Mouse (Mus musculus) liver, embryonic 12.5 days (tissue): Measurements from ENCODE around the gene Nos3. TPM values are rescaled to one million over a fixed set of nuclear protein-coding genes. Genes with fewer than 3 reads are reported as not detected.

Experiments
- ATAC-seq: fragments of 200-750 bp; cut with Nextera tagmentation; 2 replicates; pipeline ENCODE4 v1.8.0; 2017; ENCODE audit warnings: moderate number of reproducible peaks, mild to moderate bottlenecking, moderate library complexity
- H3K27ac ChIP-seq: fragments of 300-500 bp; sonication (generic); 2 replicates; pipeline ENCODE4 v1.5.1; 2016; ENCODE audit warnings: mild to moderate bottlenecking
- H3K27me3 ChIP-seq: fragments of 300-500 bp; sonication (generic); replicated peaks from 2 replicates; pipeline ENCODE4 v1.6.1; 2016; ENCODE audit warnings: mild to moderate bottlenecking, moderate library complexity
- H3K36me3 ChIP-seq: fragments of 300-500 bp; sonication (generic); 2 replicates; pipeline ENCODE4 v1.6.1; 2016; ENCODE audit warnings: mild to moderate bottlenecking, moderate library complexity
- H3K4me1 ChIP-seq: fragments of 300-500 bp; sonication (generic); 2 replicates; pipeline ENCODE4 v1.6.1; 2016
- H3K4me2 ChIP-seq: fragments of 300-500 bp; sonication (generic); 2 replicates; pipeline ENCODE4 v1.6.1; 2016; ENCODE audit warnings: mild to moderate bottlenecking, moderate library complexity
- H3K4me3 ChIP-seq: fragments of 300-500 bp; sonication (generic); 2 replicates; pipeline ENCODE4 v1.5.1; 2016; ENCODE audit warnings: mild to moderate bottlenecking, moderate library complexity
- H3K9ac ChIP-seq: fragments of 300-500 bp; sonication (generic); 2 replicates; pipeline ENCODE4 v1.6.1; 2016; ENCODE audit warnings: mild to moderate bottlenecking, moderate library complexity
- H3K9me3 ChIP-seq: fragments of 300-500 bp; sonication (generic); replicated peaks from 2 replicates; pipeline ENCODE4 v1.6.1; 2016; ENCODE audit warnings: mild to moderate bottlenecking, moderate library complexity
- WGBS: fragments of 180-500 bp; shearing (Covaris S2); methylation state at CpG from one replicate; pipeline ENCODE4 v1.1.7; 2016; ENCODE audit not compliant: insufficient replicate concordance; 5-methylcytosine and 5-hydroxymethylcytosine counted together
- polyA plus RNA-seq: library from polyadenylated mRNA; unstranded; fragments of >200 nt; fragmentation: Nextera tagmentation; extraction: Ambion mirVana; gene quantifications from 2 replicates; pipeline ENCODE4 v1.2.1, GENCODE M21; 2016

Gene Nos3
- polyA plus RNA-seq, 1 experiment from 2014 or later = 4.9 TPM

DNA sequence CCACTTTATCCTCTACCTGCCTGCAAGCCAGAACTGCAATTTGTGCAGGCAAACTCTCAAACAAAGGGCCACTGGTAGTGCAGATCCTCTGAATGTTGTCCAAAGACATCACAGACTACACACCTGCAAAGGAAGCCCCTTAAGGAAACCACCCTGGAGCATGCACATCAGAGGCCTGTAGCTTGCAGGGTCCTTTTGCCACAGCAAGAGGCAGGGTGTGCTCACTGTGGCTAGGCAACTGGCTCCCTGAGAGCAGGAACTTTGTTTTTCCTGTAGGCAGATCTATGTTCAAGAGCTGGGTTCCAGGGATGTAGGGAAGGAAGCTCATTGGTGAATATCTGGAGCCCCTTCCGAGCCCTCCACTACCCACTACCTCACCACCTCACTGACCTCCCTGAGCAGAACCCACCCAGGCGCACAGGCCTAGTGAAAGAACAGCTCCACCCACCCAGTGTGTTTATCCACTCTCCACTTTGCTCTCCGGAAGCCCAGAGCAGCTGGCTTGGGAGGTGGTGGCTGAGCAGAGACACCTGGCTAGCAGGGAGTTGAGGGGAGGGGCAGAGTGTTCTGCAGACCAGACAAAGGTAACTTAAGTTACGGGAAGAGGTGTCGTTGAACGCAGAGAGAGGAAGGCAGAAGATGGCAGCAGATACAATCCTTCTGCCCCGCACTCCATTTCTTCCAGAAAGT, 17.3 kb upstream of the Nos3 start:
- ATAC-seq = no peak
- Histone ChIP-seq H3K4me1 (peaks cover 90% of the 10 kb centered on the region), H3K9ac (no peak overlapping the region), H3K27me3 (peaks cover 87% of the 10 kb centered on the region), H3K4me3 (no peak overlapping the region), H3K27ac (no peak overlapping the region), H3K36me3 (no peaks in the 10 kb centered on the region), H3K4me2 (peak overlapping the region; percentile 84), H3K9me3 (no peaks in the 10 kb centered on the region)
- 45% methylated on average over 7 of the region's 7 CpGs for WGBS

DNA sequence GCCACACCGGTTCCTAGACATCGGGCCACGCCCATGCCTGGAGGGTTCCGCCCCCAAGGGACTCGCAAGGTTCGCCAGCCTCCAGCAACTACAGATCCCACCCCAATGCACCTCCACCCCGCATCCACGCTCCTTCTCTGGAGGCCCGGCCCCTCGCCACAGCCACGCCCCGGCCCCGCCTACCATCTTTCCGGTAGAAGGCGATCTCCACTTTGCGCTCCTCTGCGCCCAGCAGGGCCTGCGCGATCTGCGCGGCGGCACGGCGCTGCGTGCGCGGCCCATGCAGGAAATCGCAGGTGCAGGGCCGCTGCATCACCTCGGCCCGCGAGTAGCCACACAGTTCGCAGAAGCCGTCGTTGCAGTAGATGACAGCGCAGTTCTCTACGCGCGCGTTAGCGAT, 16.5 kb upstream of the Nos3 start:
- H3K9me3 ChIP-seq = no peaks in the 10 kb centered on the region
- H3K4me3 ChIP-seq = peak overlapping the region; percentile 48
- H3K27ac ChIP-seq = no peak overlapping the region
- peak overlapping the region; percentile 84 for H3K4me2 ChIP-seq
- peaks cover 87% of the 10 kb centered on the region for H3K4me1 ChIP-seq
- H3K27me3 ChIP-seq = peaks cover 95% of the 10 kb centered on the region
- peak; percentile 50 for ATAC-seq
- H3K36me3 ChIP-seq = no peaks in the 10 kb centered on the region
- whole genome bisulfite sequencing = under 1% methylated on average over 41 of the region's 41 CpGs
- H3K9ac ChIP-seq = 0 out of 2 replicates have a peak overlapping the region, but pooled peaks have one; percentile 36

DNA sequence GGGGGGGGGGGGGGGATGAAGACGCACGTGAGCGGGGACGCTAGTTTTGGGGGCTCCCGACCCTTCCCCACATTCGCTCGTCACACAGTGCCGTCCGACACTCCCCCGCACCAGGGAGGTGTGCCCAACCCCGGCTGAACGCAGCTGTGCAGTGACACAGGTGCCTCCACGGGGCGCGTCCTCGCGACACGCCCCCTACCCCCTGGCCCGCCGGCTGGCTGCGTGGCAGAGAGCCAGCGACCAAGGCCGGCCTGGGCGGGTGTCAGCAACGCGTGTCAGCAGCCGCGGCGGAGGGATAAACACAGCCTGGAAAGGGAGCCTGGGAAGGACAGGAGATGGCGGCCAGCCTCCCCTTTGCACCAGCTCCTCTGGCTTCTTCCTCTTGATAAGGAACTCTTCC, 16.1 kb upstream of the Nos3 start:
- Histone ChIP-seq H3K4me1 (peaks cover 83% of the 10 kb centered on the region), H3K4me2 (peak overlapping the region; percentile 84), H3K4me3 (peak overlapping the region; percentile 48), H3K9ac (peak overlapping the region; percentile 36; the same call in 1 of the 2 replicates), H3K27ac (no peak overlapping the region), H3K9me3 (no peaks in the 10 kb centered on the region), H3K27me3 (peaks cover 97% of the 10 kb centered on the region), H3K36me3 (no peaks in the 10 kb centered on the region)
- under 1% methylated on average over 29 of the region's 30 CpGs for WGBS
- no peak for ATAC-seq

DNA sequence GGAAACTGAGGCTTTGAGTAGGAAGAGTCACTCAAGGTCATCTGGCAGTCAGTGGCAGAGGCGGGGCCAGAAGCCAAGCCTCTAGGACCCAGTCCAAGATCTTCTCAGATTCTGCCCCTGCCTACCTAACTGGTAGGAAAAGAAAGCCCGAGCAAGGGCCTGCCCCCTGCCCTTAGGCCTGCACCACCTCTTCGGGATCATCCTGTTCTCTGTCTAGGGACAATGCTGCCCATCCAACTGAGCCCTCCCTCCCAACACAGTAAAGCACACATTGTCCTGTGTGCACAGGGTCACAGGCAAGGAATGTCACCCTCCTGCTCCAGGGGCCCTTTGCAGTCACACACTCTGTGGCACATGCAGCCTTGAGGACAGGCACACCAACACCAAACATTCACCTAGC, 14.5 kb upstream of the Nos3 start:
- H3K27me3 ChIP-seq = peaks cover 98% of the 10 kb centered on the region
- H3K4me2 ChIP-seq = no peak overlapping the region
- H3K27ac ChIP-seq = no peak overlapping the region
- no peaks in the 10 kb centered on the region for H3K36me3 ChIP-seq
- WGBS = 61% methylated on average over 3 of the region's 3 CpGs
- H3K9me3 ChIP-seq = no peaks in the 10 kb centered on the region
- H3K4me3 ChIP-seq = no peak overlapping the region
- H3K4me1 ChIP-seq = peaks cover 67% of the 10 kb centered on the region
- H3K9ac ChIP-seq = no peak overlapping the region
- no peak for ATAC-seq

DNA sequence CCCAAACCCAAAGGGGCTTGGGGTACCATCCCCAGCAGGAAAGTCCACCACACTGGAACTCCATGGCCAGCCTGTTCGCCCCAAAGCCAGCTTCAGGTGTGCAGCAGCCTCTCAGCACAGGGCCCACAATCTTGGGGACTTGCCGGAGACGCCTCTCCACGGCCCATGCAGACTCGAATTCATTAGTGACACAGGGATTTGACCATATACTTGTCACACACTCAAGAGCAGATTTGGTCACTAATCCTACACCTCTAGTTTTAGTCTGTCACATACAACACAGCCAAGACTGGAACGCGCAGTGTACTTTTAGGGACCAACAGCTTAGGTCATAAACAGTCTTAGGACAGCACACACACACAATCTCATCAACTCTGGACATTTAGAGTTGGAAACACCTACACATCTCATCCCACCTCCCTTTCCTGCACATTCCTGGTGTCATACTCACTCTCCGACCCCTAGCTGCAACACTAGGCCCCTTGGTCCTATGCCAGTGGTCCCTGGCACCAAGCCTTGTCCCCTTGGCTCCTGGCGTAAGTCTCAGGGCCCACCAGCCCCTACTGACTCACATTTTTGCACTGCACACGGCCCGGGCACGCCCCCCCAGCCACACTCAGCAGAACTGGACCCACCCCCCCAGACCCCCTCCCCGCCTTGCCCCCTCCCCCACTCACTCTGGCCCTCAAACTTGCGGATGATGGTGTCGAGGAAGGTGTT, 13.9 kb upstream of the Nos3 start:
- Histone ChIP-seq H3K9me3 (no peaks in the 10 kb centered on the region), H3K27me3 (peaks cover 99% of the 10 kb centered on the region), H3K4me3 (peak overlapping the region; percentile 60), H3K36me3 (no peaks in the 10 kb centered on the region), H3K4me1 (peaks cover 61% of the 10 kb centered on the region), H3K4me2 (peak overlapping the region; percentile 80), H3K9ac (peak overlapping the region; percentile 49; the same call in 1 of the 2 replicates), H3K27ac (no peak overlapping the region)
- WGBS = 43% methylated on average over 14 of the region's 15 CpGs
- ATAC-seq = no peak

DNA sequence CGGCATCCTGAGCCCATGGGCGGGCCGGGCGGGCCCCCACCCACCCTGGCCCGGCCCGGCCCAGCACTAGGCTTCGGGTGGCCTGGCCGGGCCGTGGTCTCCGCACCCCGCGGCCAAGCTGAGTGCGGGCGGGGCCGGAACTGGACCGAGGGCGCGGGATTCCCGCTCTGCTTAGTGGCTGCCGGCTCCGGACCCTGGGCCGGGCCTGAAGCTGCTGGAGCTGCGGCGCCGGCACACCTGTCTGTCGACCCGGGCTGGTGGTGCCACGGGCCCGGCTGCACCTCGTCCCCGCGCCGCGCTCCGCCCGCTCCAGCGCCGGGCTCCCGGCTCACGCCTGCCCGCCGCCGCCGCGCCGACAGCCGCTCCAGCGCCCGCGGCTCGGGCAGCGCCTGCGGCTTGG, 13.3 kb upstream of the Nos3 start, which contains the start of gene Kcnh2:
TSS of gene Kcnh2 (minus strand) at position 327 of the 400 bp plus-strand sequence.
- H3K27ac ChIP-seq = peak within 1 kb of the TSS; percentile 8; the same call in 1 of the 2 replicates
- peak within 1 kb of the TSS; percentile 60 for H3K4me3 ChIP-seq
- H3K36me3 ChIP-seq = no peaks in the 10 kb centered on the region
- H3K9me3 ChIP-seq = no peaks in the 10 kb centered on the region
- ATAC-seq = no peak; the same call in 1 of the 2 replicates
- peaks cover 98% of the 10 kb centered on the region for H3K27me3 ChIP-seq
- WGBS = under 1% methylated on average over 53 of the region's 53 CpGs
- H3K4me1 ChIP-seq = peaks cover 55% of the 10 kb centered on the region
- peak within 1 kb of the TSS; percentile 80 for H3K4me2 ChIP-seq
- peak within 1 kb of the TSS; percentile 49 for H3K9ac ChIP-seq

DNA sequence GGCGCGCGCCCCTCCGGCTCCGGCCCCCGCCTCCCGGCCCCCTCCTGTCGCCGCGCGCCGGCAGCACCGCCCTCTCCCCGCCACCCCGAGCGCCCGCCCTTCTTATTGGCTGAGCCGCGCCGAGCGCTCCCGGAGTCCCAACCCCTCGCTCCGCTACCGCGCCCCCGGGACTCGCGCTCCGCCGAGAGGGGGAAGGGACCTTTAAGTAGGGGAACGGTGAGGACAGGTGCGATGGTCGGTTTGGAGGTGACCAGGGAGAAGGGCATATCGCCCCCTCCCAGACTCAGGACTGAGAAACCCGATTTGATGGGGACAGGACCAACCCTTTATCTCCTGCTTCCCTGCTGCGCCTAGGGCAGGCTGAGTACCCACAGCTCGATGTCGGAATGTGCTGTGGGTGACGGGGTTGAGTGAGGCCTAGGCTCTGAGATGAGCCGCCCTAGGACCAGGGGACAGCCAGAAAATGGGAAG, 12.9 kb upstream of the Nos3 start:
- Histone ChIP-seq H3K4me3 (peak overlapping the region; percentile 60), H3K27ac (no peak overlapping the region), H3K4me1 (peaks cover 51% of the 10 kb centered on the region), H3K27me3 (peaks cover 98% of the 10 kb centered on the region), H3K9me3 (no peaks in the 10 kb centered on the region), H3K9ac (peak overlapping the region; percentile 49; the same call in 1 of the 2 replicates), H3K4me2 (peak overlapping the region; percentile 80), H3K36me3 (no peaks in the 10 kb centered on the region)
- ATAC-seq = peak; percentile 68
- WGBS = 5% methylated on average over 39 of the region's 41 CpGs

DNA sequence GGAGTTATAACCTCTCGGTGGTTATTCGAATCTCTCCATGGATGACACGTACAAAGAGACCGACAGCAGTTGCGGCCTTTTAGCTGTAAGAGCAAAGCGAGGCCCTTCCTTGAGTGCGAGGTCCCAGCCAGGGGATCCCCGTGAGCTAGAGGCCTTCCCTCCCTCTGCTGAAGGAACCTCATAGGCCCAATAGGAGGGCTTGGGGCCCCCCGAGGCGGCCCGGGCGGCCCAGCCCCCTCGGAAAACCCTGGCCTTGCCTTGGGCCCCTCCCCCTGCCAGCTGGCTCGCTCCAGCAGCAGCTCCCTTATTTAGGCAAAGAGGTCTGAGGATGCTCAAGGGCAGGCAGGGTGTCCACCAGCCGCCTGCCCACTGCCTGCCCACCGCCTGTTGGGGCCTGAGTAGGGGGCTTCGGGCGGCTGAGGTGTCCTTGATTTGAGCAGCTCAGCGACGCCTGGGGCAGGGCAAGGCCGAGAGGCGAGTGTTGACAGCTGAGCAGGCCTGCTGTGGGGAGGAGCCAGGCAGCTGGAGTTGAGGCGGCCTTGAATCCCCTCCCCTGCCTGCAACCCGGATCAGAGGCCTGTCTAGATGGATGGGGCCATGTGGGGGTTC, 12.3 kb upstream of the Nos3 start:
- ATAC-seq = peak; percentile 25; the same call in 1 of the 2 replicates
- Histone ChIP-seq H3K4me2 (peak overlapping the region; percentile 80), H3K36me3 (no peaks in the 10 kb centered on the region), H3K4me1 (peaks cover 44% of the 10 kb centered on the region), H3K9me3 (no peaks in the 10 kb centered on the region), H3K27me3 (peaks cover 97% of the 10 kb centered on the region), H3K9ac (no peak overlapping the region), H3K27ac (no peak overlapping the region), H3K4me3 (peak overlapping the region; percentile 60)
- 5% methylated on average over 21 of the region's 24 CpGs for WGBS

DNA sequence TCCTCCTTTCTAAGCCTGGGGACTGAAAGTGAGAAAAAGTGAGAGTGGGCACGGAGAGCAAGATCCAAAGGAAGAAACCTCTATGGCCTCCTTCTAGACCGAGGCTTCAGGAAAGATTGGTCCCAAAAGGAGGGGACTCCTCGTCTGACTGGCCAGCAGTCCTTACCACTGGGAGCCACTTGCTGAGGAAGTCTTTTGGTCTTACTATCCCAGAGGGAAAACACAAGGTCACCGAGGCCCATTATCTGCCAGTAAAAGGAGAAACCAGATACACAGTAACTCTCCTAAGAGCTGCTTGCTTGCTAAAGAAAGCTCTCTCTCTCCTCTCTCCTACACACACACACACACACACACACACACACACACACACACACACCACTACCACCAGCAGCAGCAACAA, 11.3 kb upstream of the Nos3 start:
- ATAC-seq = no peak
- Histone ChIP-seq H3K9me3 (no peaks in the 10 kb centered on the region), H3K36me3 (no peaks in the 10 kb centered on the region), H3K27ac (no peak overlapping the region), H3K4me2 (no peak overlapping the region), H3K4me1 (peaks cover 35% of the 10 kb centered on the region), H3K4me3 (no peak overlapping the region), H3K9ac (no peak overlapping the region), H3K27me3 (peaks cover 95% of the 10 kb centered on the region)
- 36% methylated on average over 4 of the region's 4 CpGs for WGBS

DNA sequence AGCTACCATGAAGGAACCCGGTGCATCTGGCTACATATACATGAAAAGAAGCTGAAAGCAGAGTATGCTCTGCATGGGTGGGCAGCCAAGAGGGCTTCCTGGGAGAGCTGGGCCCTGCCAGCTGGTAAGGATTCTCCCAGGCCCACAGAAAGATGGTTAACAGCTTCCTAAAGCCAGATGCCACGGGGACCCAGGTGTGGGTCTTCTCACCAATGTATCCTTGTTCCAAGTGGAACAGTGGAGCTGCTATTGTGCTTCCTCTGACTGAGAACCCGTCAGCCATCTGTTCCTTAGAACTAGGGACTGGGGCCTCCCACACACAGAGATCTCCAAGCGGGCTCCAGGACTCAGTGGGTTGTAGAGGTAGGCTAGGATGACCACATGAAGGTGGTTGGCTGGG, 7.8 kb upstream of the Nos3 start:
- WGBS = 48% methylated on average over 4 of the region's 4 CpGs
- ATAC-seq = no peak

DNA sequence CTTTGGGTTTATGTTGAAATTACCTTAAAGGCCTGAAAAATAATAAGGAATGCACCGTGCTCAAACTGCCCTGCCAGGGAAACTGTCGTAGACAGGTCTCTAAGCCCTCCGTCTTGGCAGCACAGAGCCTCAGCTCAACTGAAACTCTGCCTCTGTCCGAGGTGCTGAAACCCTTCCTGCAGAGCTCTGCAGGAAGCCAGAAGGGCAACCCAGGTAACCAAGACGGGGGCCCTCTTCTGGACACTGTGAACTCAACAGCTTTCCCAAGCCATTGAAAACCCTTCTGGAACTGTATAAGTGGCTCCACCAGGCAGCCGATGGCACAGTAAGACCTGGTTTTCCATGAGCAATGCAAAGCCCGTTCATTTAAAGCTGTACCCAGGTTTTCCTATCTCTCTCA, 7.1 kb upstream of the Nos3 start:
- H3K4me2 ChIP-seq = no peak overlapping the region
- no peaks in the 10 kb centered on the region for H3K36me3 ChIP-seq
- H3K9ac ChIP-seq = no peak overlapping the region
- no peak overlapping the region for H3K4me3 ChIP-seq
- no peaks in the 10 kb centered on the region for H3K9me3 ChIP-seq
- H3K27ac ChIP-seq = no peak overlapping the region
- H3K27me3 ChIP-seq = peaks cover 73% of the 10 kb centered on the region
- ATAC-seq = no peak
- whole genome bisulfite sequencing = 13% methylated on average over 7 of the region's 7 CpGs
- H3K4me1 ChIP-seq = peaks cover 3% of the 10 kb centered on the region

More for the DNA sequence above, 7.8 kb upstream of the Nos3 start:
- Histone ChIP-seq H3K4me3 (no peak overlapping the region), H3K9ac (no peak overlapping the region), H3K36me3 (no peaks in the 10 kb centered on the region), H3K9me3 (no peaks in the 10 kb centered on the region), H3K27me3 (peaks cover 75% of the 10 kb centered on the region), H3K4me2 (no peak overlapping the region), H3K27ac (no peak overlapping the region), H3K4me1 (peaks cover 10% of the 10 kb centered on the region)
